Mouse (Mus musculus): ENCODE results near the gene Sell.

Gene Sell

GRCm38 (mm10) chr1:164061925-164062324 lies at the start of gene Sell:
Gene Sell (plus strand): TSS chr1:164061982.
- DNase-seq (ENCODE audit: low read depth, low spot score): no peak

GRCm38 (mm10) chr1:164014616-164015015 lies 47.2 kb upstream of the Sell start:
- DNase-seq (ENCODE audit: low read depth, low spot score): no peak

- peak; percentile 53 for DNase-seq (ENCODE audit: low read depth, low spot score)
These were observed 43.4 kb upstream of the Sell start for GRCm38 (mm10) chr1:164018221-164018896.

GRCm38 (mm10) chr1:164019789-164020188 lies 42.0 kb upstream of the Sell start:
- peak; percentile 70 for DNase-seq (ENCODE audit: low read depth, low spot score)

- DNase-seq (ENCODE audit: low read depth, low spot score): peak; percentile 78
These were observed 41.0 kb upstream of the Sell start for GRCm38 (mm10) chr1:164020746-164021145.

GRCm38 (mm10) chr1:164022106-164022505 lies 39.7 kb upstream of the Sell start:
- DNase-seq (ENCODE audit: low read depth, low spot score): peak; percentile 53

GRCm38 (mm10) chr1:164025685-164026084 lies 36.1 kb upstream of the Sell start:
- DNase-seq (ENCODE audit: low read depth, low spot score): no peak

GRCm38 (mm10) chr1:164027416-164027815 lies 34.4 kb upstream of the Sell start:
- peak; percentile 60 for DNase-seq (ENCODE audit: low read depth, low spot score)

- no peak for DNase-seq (ENCODE audit: low read depth, low spot score)
These were observed 21.2 kb upstream of the Sell start for GRCm38 (mm10) chr1:164040385-164041135.

GRCm38 (mm10) chr1:164043549-164043948 lies 18.2 kb upstream of the Sell start:
- DNase-seq (ENCODE audit: low read depth, low spot score): no peak

- no peak for DNase-seq (ENCODE audit: low read depth, low spot score)
These were observed 13.8 kb upstream of the Sell start, which contains the start of gene Sele for GRCm38 (mm10) chr1:164047934-164048333. Gene Sele (plus strand): TSS chr1:164048234.

- no peak for DNase-seq (ENCODE audit: low read depth, low spot score)
These were observed 8.2 kb upstream of the Sell start for GRCm38 (mm10) chr1:164053561-164053960.

GRCm38 (mm10) chr1:164054800-164055199 lies 7.0 kb upstream of the Sell start:
- peak; percentile 37 for DNase-seq (ENCODE audit: low read depth, low spot score)

- DNase-seq (ENCODE audit: low read depth, low spot score): no peak
These were observed 1.7 kb upstream of the Sell start for GRCm38 (mm10) chr1:164060071-164060470.

GRCm38 (mm10) chr1:164061278-164061677 lies 504 bp upstream of the Sell start:
- DNase-seq (ENCODE audit: low read depth, low spot score): peak; percentile 56

- DNase-seq (ENCODE audit: low read depth, low spot score): no peak
These were observed 1.1 kb downstream of the Sell start for GRCm38 (mm10) chr1:164062856-164063255.

GRCm38 (mm10) chr1:164063745-164064144 lies 2.0 kb downstream of the Sell start:
- DNase-seq (ENCODE audit: low read depth, low spot score): peak; percentile 33

- DNase-seq (ENCODE audit: low read depth, low spot score): no peak
These were observed 7.5 kb downstream of the Sell start for GRCm38 (mm10) chr1:164069261-164069660.

- DNase-seq (ENCODE audit: low read depth, low spot score): no peak
These were observed 8.7 kb downstream of the Sell start for GRCm38 (mm10) chr1:164070461-164070860.

- no peak for DNase-seq (ENCODE audit: low read depth, low spot score)
These were observed 9.3 kb downstream of the Sell start for GRCm38 (mm10) chr1:164071111-164071510.

GRCm38 (mm10) chr1:164072001-164072400 lies 10.2 kb downstream of the Sell start:
- no peak for DNase-seq (ENCODE audit: low read depth, low spot score)

- no peak for DNase-seq (ENCODE audit: low read depth, low spot score)
These were observed 11.3 kb downstream of the Sell start for GRCm38 (mm10) chr1:164073091-164073490.

GRCm38 (mm10) chr1:164073803-164074202 lies 12.0 kb downstream of the Sell start:
- DNase-seq (ENCODE audit: low read depth, low spot score): no peak
